Mouse (Mus musculus) urinary bladder, postnatal 14 days (tissue): ENCODE measurements around the gene Dnah3.

Source experiments
- DNase-seq: peaks from one replicate; pipeline ENCODE4 v3.0.0; 2021; ENCODE audit warnings: low spot score

The Dnah3 gene

GRCm38 (mm10) chr7:119873050-119873449, 222.0 kb downstream of the Dnah3 start:
- DNase-seq, result no peak
